Comparison of ENCODE assay signal across 9 mouse cellular contexts in genomic region chr14:25377091-25377490, GRCm38 (mm10).
A peak's percentile ranks its signal among the peaks of the same experiment; 100 is the strongest.
DNase-seq lines count a peak whose midpoint lies in the region; ATAC-seq lines count a peak whose summit lies in the region.
"Had no signal": no experiment of that assay in that cellular context is flagged by ENCODE, and none has a peak within 500 bp of the region (broad histone marks: within the 10 kb centered on the region; RNA-seq: fewer than 3 reads in every experiment).

No protein-coding gene starts in this region.

- DNase-seq in heart, adult 18-20 months: no peak
- no peak for DNase-seq in midbrain, embryonic 11.5 days (ENCODE audit: low spot score, missing footprints)
- DNase-seq in spleen, postnatal 36 days (ENCODE audit: low spot score in 2 of 2): no peak
- DNase-seq in left cerebral cortex, postnatal 36 days (ENCODE audit: low spot score in 2 of 2): no peak
- DNase-seq in gastrocnemius, postnatal 4 days (ENCODE audit: low spot score in 2 of 2): no peak

- ATAC-seq in heart, embryonic 11.5 days (replicated peaks; ENCODE audit: insufficient number of reproducible peaks, low FRiP score, low TSS enrichment): no peak
- no peak for ATAC-seq in hindbrain, embryonic 12.5 days (ENCODE audit: low FRiP score)
- ATAC-seq in midbrain, embryonic 11.5 days (ENCODE audit: low FRiP score): 0 out of 2 replicates have a peak, but pooled peaks have one; percentile 12

- no peaks in the 10 kb centered on the region for H3K27me3 ChIP-seq in heart, embryonic 11.5 days (ENCODE audit: control insufficient read depth, insufficient read depth, low read length)
- no peaks in the 10 kb centered on the region for H3K27me3 ChIP-seq in hindbrain, embryonic 12.5 days
- no peaks in the 10 kb centered on the region for H3K27me3 ChIP-seq in midbrain, embryonic 11.5 days (ENCODE audit: control insufficient read depth, insufficient read depth, low read length)

- peak overlapping the region; percentile 78 for H3K4me2 ChIP-seq in heart, embryonic 11.5 days
- peak overlapping the region; percentile 61 for H3K4me2 ChIP-seq in hindbrain, embryonic 12.5 days (replicated peaks)
- H3K4me2 ChIP-seq in midbrain, embryonic 11.5 days: peak overlapping the region; percentile 46

- H3K9ac ChIP-seq in heart, embryonic 11.5 days (ENCODE audit: low read depth, low read length): peak overlapping the region; percentile 85
- H3K9ac ChIP-seq in hindbrain, embryonic 12.5 days: peak overlapping the region; percentile 77
- H3K9ac ChIP-seq in midbrain, embryonic 11.5 days (ENCODE audit: low read length): peak overlapping the region; percentile 85

- intact Hi-C loops in left cerebral cortex, postnatal 36 days (cut with DNase I): loop anchor here (5.0 to 10.0 kb wide), 3 partner anchors 185 to 602 kb away; no protein-coding TSS in a partner anchor

- H3K4me1 ChIP-seq in heart, embryonic 11.5 days (ENCODE audit: control insufficient read depth, insufficient read depth, low read length): peaks cover 42% of the 10 kb centered on the region
- H3K4me1 ChIP-seq in brown adipose tissue, adult 24 weeks (ENCODE audit: control insufficient read depth, insufficient read depth, insufficient read length, low read length): peaks cover 5% of the 10 kb centered on the region
- H3K4me1 ChIP-seq in hindbrain, embryonic 12.5 days: peaks cover 49% of the 10 kb centered on the region
- peaks cover 33% of the 10 kb centered on the region for H3K4me1 ChIP-seq in midbrain, embryonic 11.5 days (ENCODE audit: control insufficient read depth, insufficient read depth, low read length)

- 29% methylated on average over 2 of the region's 2 CpGs for WGBS in heart, embryonic 11.5 days (ENCODE audit: insufficient replicate concordance)
- 39% methylated on average over 2 of the region's 2 CpGs for WGBS in hindbrain, embryonic 12.5 days
- 49% methylated on average over 2 of the region's 2 CpGs for WGBS in midbrain, embryonic 11.5 days

- peak overlapping the region; percentile 100 for H3K27ac ChIP-seq in heart, embryonic 11.5 days (ENCODE audit: low read depth, low read length)
- peak overlapping the region; percentile 36 for H3K27ac ChIP-seq in brown adipose tissue, adult 24 weeks (replicated peaks; ENCODE audit: low read depth, low read length)
- peak overlapping the region; percentile 100 for H3K27ac ChIP-seq in hindbrain, embryonic 12.5 days
- peak overlapping the region; percentile 100 for H3K27ac ChIP-seq in midbrain, embryonic 11.5 days (ENCODE audit: low read depth, low read length)

- H3K36me3 ChIP-seq in heart, embryonic 11.5 days (ENCODE audit: control insufficient read depth, insufficient read depth, low read length): no peaks in the 10 kb centered on the region
- H3K36me3 ChIP-seq in hindbrain, embryonic 12.5 days: no peaks in the 10 kb centered on the region
- H3K36me3 ChIP-seq in midbrain, embryonic 11.5 days (ENCODE audit: control insufficient read depth, insufficient read depth, low read length): no peaks in the 10 kb centered on the region

- no peaks in the 10 kb centered on the region for H3K9me3 ChIP-seq in heart, embryonic 11.5 days (replicated peaks; ENCODE audit: control insufficient read depth, low read length)
- no peaks in the 10 kb centered on the region for H3K9me3 ChIP-seq in hindbrain, embryonic 12.5 days (replicated peaks)
- H3K9me3 ChIP-seq in midbrain, embryonic 11.5 days (ENCODE audit: control insufficient read depth, low read length): no peaks in the 10 kb centered on the region

- H3K4me3 ChIP-seq in heart, embryonic 11.5 days (ENCODE audit: low read depth, low read length): no peak overlapping the region; the same call in 1 of the 2 replicates
- no peak overlapping the region for H3K4me3 ChIP-seq in brown adipose tissue, adult 24 weeks (ENCODE audit: insufficient read depth, low read depth, low read length)
- no peak overlapping the region for H3K4me3 ChIP-seq in hindbrain, embryonic 12.5 days
- H3K4me3 ChIP-seq in midbrain, embryonic 11.5 days (ENCODE audit: low read depth, low read length): no peak overlapping the region
- H3K4me3 ChIP-seq: erythroblast, embryonic 14.5 days had no signal

Comparison
In these comparisons a context has a peak if more than half of its experiments do, and no peak if none do; other contexts are left out.
1. H3K27ac ChIP-seq: peak in every context shown above with its lines; median percentile 100 in heart, embryonic 11.5 days; 100 in hindbrain, embryonic 12.5 days; 100 in midbrain, embryonic 11.5 days; 36 in brown adipose tissue, adult 24 weeks.